Mouse (Mus musculus) c-Kit-positive CD71-negative TER-119-negative erythroid progenitor cells, embryonic 14.5 days (primary cell): ENCODE measurements around the gene Slc16a8.

ENCODE experiments used
- DNase-seq: peaks from one replicate; pipeline ENCODE4 v3.0.0-alpha.2; 2013; ENCODE audit warnings: low read depth

Gene Slc16a8

DNA sequence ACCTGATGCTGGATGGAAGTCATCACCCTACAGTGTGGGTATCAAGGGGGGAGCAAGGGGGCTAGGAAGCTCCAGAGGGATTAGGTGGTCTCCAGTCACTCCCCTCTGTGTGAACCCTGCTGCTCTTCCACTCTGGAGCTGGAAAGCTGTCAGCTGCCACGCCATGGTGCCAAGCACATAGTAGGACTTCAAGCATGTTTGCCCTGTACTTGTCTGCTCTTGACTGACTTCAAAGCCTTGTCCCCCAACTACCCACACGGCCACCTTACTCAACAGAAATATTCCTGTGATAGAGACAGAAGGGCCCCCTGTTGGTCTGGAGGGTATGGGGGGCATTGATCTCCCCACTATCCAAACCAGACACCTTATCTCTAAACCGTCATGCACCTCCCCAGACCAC lies 38.4 kb downstream of the Slc16a8 start:
- DNase-seq, result no peak

DNA sequence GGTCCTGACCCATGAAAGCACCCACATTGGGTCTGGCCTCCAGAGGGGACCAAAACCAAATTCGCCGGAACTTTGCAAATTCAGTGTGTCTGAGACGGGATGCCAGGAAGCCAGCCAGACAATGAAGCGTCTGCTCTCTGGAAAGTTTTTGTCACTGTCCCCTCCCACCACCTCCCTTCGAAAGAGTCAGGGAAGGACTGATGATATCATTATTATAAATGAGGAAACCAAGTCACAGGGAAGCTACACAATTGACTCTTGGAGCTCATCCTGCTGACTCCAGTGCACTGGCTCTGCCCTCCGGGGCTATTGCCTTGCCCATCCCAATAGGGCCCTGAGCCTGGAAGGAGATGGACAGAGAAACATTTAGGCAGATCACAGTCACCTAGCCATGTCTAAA lies 41.0 kb downstream of the Slc16a8 start:
- DNase-seq, result no peak

DNA sequence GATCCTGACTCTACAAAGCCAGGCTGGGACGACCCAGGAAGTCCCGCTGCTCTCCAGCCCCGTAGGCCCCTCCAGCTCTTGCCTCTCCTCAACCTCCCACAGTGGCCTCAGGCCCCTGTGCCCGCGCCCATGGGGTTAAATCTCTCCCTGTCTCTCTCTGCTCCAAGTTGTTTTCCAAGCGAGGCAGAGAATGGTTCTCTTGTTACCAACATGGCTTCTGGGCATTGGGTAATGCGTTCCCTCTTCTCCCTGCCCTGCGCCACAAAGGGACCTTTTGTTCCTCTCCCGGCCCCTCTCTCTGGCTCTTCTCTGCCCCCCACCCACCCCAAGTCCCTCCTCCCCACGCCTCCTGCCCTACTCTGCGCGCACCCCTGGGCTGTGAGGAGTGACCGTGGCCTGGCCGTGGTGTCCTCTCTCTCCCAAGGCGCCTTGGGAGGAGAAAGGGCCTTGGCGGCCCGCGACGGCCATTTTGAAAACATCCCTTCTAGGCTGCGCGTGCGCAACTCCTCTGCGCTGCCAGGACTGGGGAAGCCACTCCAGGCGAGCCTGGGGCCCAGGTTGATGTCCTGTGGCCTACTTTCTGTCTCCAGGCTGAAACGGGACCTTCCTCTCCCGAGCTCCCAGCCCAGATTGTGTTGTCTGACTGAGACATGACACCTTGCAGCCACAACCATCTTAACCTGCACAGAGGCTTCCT lies 41.7 kb downstream of the Slc16a8 start:
- no peak for DNase-seq

DNA sequence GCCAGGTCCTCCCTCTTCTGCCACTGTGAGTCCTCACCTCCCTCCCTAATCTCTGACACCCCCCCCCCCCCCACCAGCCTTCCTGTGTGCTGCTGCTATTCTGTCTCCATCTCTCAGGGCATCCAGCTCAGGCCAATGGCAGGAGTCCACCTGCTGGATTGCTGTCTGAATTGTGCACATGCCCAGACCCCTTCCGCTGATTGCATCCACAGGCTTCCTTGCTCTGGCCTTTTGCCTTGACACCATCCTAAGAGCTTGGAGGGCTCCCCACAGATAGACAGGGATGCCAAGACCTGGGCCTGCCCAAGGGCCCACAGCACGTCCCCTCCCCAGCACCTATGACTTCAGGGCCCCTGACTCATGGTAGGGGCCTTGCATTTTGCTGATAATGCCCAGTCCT lies 44.2 kb downstream of the Slc16a8 start:
- DNase-seq, result no peak

DNA sequence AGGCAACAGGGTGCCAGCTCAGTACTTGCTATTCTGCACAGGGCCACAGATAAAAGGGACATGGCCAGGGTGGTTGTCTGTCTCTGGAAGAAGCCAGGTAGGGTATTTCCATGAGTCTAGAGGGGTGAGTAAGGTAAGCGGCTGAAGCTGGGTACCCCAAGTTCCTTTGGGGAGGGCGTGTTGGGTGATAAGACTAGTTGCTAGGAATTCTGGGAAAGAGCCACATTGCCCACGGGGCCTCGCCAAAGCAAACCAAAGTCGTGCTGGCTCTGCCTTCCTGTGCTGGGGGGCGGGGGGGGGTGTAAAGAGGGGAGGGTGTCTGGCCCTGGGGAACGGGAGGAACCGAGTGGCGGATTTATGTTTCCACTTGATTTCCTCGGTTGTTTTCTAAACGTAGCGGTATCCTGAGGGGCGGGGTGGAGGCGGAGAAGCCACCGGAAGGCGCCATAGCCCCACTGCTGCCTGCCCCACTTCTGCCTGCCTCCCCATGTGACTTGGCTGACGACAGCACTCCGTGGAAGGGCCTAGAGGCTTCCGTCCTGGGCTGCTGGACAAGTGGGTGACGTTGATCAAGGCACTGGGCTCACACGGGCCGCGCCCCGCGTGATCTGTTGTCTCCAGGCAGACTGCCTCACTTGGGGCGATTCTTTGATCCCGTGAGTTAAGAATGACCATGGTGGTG lies 45.7 kb downstream of the Slc16a8 start:
- no peak for DNase-seq

DNA sequence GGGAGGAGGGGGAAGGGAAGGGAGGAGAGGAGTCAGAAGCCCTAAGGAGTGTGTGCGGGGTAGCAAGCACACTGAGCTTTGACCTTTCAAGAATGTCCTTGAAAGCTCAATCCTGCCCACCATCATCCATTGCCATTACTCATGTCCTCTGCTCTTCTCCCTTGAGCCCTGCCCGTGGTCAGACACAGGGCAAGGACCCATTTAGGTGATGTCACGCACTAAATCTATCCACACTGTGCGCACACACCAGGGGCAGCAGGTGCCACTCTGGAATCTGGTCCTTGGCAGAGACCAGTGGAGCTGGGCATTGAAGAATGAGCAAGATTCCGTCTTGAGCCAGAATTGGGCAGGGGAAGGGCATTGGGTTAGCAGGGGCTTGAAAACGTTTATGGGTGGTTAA lies 46.4 kb downstream of the Slc16a8 start:
- no peak for DNase-seq

DNA sequence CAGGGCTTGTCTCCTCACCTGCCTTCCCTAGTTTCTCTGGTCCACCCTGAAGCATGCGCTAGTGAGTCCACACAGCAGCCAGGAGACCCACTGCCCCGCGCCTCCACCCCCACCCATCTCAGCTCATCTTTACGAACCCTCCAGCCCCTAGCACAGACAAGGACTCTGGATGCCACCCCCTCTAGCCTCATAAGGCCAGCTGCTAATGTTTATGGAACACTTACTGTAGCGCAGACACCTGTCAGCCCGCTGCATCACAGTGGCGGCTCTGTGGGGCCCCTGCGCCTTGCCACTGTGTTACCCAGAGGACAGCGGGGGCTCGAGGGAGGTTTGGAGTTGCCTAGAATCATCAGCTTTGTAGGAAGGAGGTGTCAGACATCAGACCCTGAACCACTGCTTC lies 52.0 kb downstream of the Slc16a8 start:
- no peak for DNase-seq

DNA sequence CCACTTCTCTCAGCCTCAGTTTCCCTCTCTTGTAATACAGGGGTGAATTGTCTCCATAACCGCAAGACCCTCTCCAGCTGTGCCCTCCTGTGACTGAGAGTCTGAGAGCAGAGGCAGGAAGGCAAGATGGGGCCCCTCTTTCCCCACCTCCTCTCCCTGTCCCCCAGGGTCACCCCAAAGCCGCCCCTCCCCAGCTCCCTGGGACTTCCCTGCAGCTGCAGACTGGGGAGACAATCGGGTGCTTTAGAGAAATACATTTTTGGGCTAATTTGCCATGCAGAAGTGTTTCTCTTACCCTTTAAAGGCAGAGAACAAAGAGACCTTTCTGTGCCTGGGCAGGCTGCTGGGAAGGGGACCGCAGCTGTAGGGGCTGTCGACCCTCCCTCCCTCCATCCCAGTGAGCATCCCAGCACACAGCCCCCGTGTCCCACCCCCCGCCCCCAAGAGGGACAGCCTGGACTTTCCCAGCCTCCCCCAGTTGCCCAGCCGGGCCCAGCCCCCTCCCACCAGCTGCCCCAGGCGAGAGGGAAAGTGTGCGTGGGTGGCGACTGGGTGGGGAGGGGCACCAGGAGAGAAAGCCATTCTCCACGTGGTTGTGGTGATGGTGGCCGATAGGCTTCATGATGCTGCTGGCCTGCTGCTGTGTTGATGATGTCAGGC lies 52.9 kb downstream of the Slc16a8 start:
- DNase-seq, result no peak
